ENCODE assay signal across 15 mouse cellular contexts in the genomic region with DNA sequence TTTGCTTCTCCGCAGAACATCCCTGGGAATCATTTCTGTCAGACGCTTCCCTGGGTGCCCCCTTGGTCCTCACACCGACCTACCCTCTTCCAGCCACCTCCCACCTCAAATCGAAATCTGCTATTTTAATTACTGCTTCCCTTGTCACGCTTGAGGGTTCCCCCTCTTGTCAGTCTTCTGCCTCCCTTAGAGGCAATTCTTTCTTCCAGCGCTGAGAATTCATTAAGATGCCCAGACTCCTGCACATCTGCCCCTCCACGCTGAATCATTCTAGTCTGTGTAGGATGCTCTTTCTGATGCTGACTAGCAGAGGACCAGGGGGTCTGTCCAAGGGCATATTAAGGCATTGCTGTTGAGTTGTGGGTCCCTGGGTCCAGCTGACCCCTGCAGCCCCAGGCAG. TPM values are rescaled to one million over a fixed set of nuclear protein-coding genes. Genes with fewer than 3 reads are reported as not detected.
A peak's percentile ranks its signal among the peaks of the same experiment; 100 is the strongest.
DNase-seq lines count a peak whose midpoint lies in the region; ATAC-seq and TF ChIP-seq lines count a peak whose summit lies in the region.
"Had no signal": no experiment of that assay in that cellular context is flagged by ENCODE, and none has a peak within 500 bp of the region (broad histone marks: within the 10 kb centered on the region; RNA-seq: fewer than 3 reads in every experiment).

No protein-coding gene starts in this region.

- H3K4me3 ChIP-seq in forebrain, embryonic 12.5 days (replicated peaks) = no peak overlapping the region
- no peak overlapping the region for H3K4me3 ChIP-seq in forebrain, embryonic 14.5 days (ENCODE audit: low read depth, low read length)
- no peak overlapping the region for H3K4me3 ChIP-seq in hindbrain, embryonic 12.5 days
- H3K4me3 ChIP-seq in midbrain, embryonic 12.5 days = no peak overlapping the region
- no peak overlapping the region for H3K4me3 ChIP-seq in cerebellum, adult 2 months (replicated peaks; ENCODE audit: insufficient read depth, low read depth, low read length)
- H3K4me3 ChIP-seq: gastrocnemius, adult 2 months; liver, embryonic 13.5 days had no signal

- DNase-seq in forebrain, embryonic 14.5 days (ENCODE audit: low spot score) = no peak
- peak; percentile 56 for DNase-seq in brain, adult 2 months (ENCODE audit: low read depth, low spot score)
- DNase-seq in cerebellum, adult 2 months = no peak
- DNase-seq in retina, postnatal 1 day = no peak
- DNase-seq: cerebellum, adult 11-12 months; forebrain, postnatal 0 days; gastrocnemius, adult 2 months; heart, adult 18-20 months; kidney, adult 8-10 months; liver, embryonic 13.5 days; thymus, adult 2 months had no signal

- H3K9ac ChIP-seq in forebrain, embryonic 12.5 days = 0 out of 2 replicates have a peak overlapping the region, but pooled peaks have one; percentile 8
- H3K9ac ChIP-seq in forebrain, embryonic 14.5 days (ENCODE audit: low read length) = no peak overlapping the region
- H3K9ac ChIP-seq in hindbrain, embryonic 12.5 days = peak overlapping the region; percentile 14; the same call in 1 of the 2 replicates
- no peak overlapping the region; the same call in 1 of the 2 replicates for H3K9ac ChIP-seq in midbrain, embryonic 12.5 days (replicated peaks)
- H3K9ac ChIP-seq: forebrain, postnatal 0 days; liver, embryonic 13.5 days had no signal

- no peak for TF ChIP-seq CTCF in cerebellum, adult 2 months (IDR thresholded peaks at IDR 0.05; ENCODE audit: borderline replicate concordance, insufficient read depth, low read depth, low read length)

- H3K36me3 ChIP-seq in forebrain, embryonic 12.5 days (replicated peaks) = no peaks in the 10 kb centered on the region
- H3K36me3 ChIP-seq in forebrain, embryonic 14.5 days (ENCODE audit: control insufficient read depth, insufficient read depth, low read length) = no peaks in the 10 kb centered on the region
- H3K36me3 ChIP-seq in hindbrain, embryonic 12.5 days = no peaks in the 10 kb centered on the region
- H3K36me3 ChIP-seq in midbrain, embryonic 12.5 days = no peaks in the 10 kb centered on the region
- H3K36me3 ChIP-seq: liver, embryonic 13.5 days had no signal

- peak overlapping the region; percentile 3; the same call in 1 of the 2 replicates for H3K27ac ChIP-seq in forebrain, embryonic 12.5 days
- H3K27ac ChIP-seq in forebrain, embryonic 14.5 days (ENCODE audit: low read depth, low read length) = no peak overlapping the region
- peak overlapping the region; percentile 76 for H3K27ac ChIP-seq in hindbrain, embryonic 12.5 days
- peak overlapping the region; percentile 71 for H3K27ac ChIP-seq in midbrain, embryonic 12.5 days (replicated peaks)
- H3K27ac ChIP-seq in cerebellum, adult 2 months (ENCODE audit: insufficient read depth, low read length) = no peak overlapping the region
- H3K27ac ChIP-seq: gastrocnemius, adult 2 months; liver, embryonic 13.5 days had no signal

- TF ChIP-seq POLR2A in cerebellum, adult 2 months (IDR thresholded peaks at IDR 0.05; ENCODE audit: borderline replicate concordance, insufficient read depth, low read length) = no peak

- H3K27me3 ChIP-seq in forebrain, embryonic 12.5 days = peaks cover 18% of the 10 kb centered on the region; the same call in 1 of the 2 replicates
- no peaks in the 10 kb centered on the region for H3K27me3 ChIP-seq in forebrain, embryonic 14.5 days (replicated peaks; ENCODE audit: control insufficient read depth, insufficient read depth, low read length)
- peaks cover 3% of the 10 kb centered on the region; the same call in 1 of the 2 replicates for H3K27me3 ChIP-seq in hindbrain, embryonic 12.5 days
- no peaks in the 10 kb centered on the region; the same call in none of the 2 replicates for H3K27me3 ChIP-seq in midbrain, embryonic 12.5 days
- no peaks in the 10 kb centered on the region for H3K27me3 ChIP-seq in cerebellum, adult 2 months (ENCODE audit: control insufficient read depth, insufficient read depth, low read length)

- H3K4me1 ChIP-seq in forebrain, embryonic 12.5 days = peaks cover 53% of the 10 kb centered on the region
- peaks cover 19% of the 10 kb centered on the region for H3K4me1 ChIP-seq in forebrain, embryonic 14.5 days (ENCODE audit: control insufficient read depth, insufficient read depth, low read length)
- H3K4me1 ChIP-seq in hindbrain, embryonic 12.5 days = peaks cover 53% of the 10 kb centered on the region
- peaks cover 53% of the 10 kb centered on the region for H3K4me1 ChIP-seq in midbrain, embryonic 12.5 days
- no peaks in the 10 kb centered on the region; the same call in 1 of the 2 replicates for H3K4me1 ChIP-seq in cerebellum, adult 2 months (ENCODE audit: control insufficient read depth, insufficient read depth, low read length)

- H3K9me3 ChIP-seq in forebrain, embryonic 12.5 days = no peaks in the 10 kb centered on the region
- no peaks in the 10 kb centered on the region for H3K9me3 ChIP-seq in forebrain, embryonic 14.5 days (replicated peaks; ENCODE audit: control insufficient read depth, low read length)
- H3K9me3 ChIP-seq in hindbrain, embryonic 12.5 days (replicated peaks) = no peaks in the 10 kb centered on the region
- H3K9me3 ChIP-seq in midbrain, embryonic 12.5 days = no peaks in the 10 kb centered on the region
- H3K9me3 ChIP-seq: liver, embryonic 13.5 days had no signal

- H3K4me2 ChIP-seq in forebrain, embryonic 12.5 days = no peak overlapping the region
- no peak overlapping the region for H3K4me2 ChIP-seq in forebrain, embryonic 14.5 days (ENCODE audit: low read length)
- H3K4me2 ChIP-seq in hindbrain, embryonic 12.5 days (replicated peaks) = no peak overlapping the region
- H3K4me2 ChIP-seq in midbrain, embryonic 12.5 days (replicated peaks) = no peak overlapping the region
- H3K4me2 ChIP-seq: liver, embryonic 13.5 days had no signal

- 27% methylated on average over 7 of the region's 7 CpGs for WGBS in forebrain, embryonic 12.5 days
- 26% methylated on average over 7 of the region's 7 CpGs for WGBS in forebrain, embryonic 14.5 days
- WGBS in hindbrain, embryonic 12.5 days = 26% methylated on average over 7 of the region's 7 CpGs
- WGBS in midbrain, embryonic 12.5 days = 17% methylated on average over 7 of the region's 7 CpGs
- 54% methylated on average over 7 of the region's 7 CpGs for WGBS in cerebellum, adult 2 months

- no peak for ATAC-seq in forebrain, embryonic 12.5 days (ENCODE audit: low FRiP score)
- ATAC-seq in forebrain, embryonic 14.5 days = no peak
- 0 out of 2 replicates have a peak, but pooled peaks have one; percentile 21 for ATAC-seq in hindbrain, embryonic 12.5 days (ENCODE audit: low FRiP score)
- no peak for ATAC-seq in midbrain, embryonic 12.5 days (ENCODE audit: low FRiP score, low read depth)
- no peak for ATAC-seq in granulocyte monocyte progenitor cell, adult 5-6 weeks (replicated peaks; ENCODE audit: poor library complexity, severe bottlenecking)
- ATAC-seq: forebrain, postnatal 0 days had no signal

RNA-seq across cellular contexts. Expression of gene Vps8, which starts 27.4 kb away (rescaled TPM):
- polyA plus RNA-seq in forebrain, embryonic 12.5 days (2016; fragmentation: Nextera tagmentation; extraction: Ambion mirVana) = 30.1 and 31.6 TPM in 2 replicates
- polyA plus RNA-seq in forebrain, embryonic 14.5 days (2014; fragmentation: Nextera tagmentation; extraction: Ambion mirVana) = 33.0 and 36.9 TPM in 2 replicates
- 28.0 and 33.8 TPM in 2 replicates for polyA plus RNA-seq in hindbrain, embryonic 12.5 days (2016; fragmentation: Nextera tagmentation; extraction: Ambion mirVana)
- 32.5 and 33.3 TPM in 2 replicates for polyA plus RNA-seq in midbrain, embryonic 12.5 days (2016; fragmentation: Nextera tagmentation; extraction: Ambion mirVana)
- polyA plus RNA-seq in cerebellum, adult 2 months (2012; rRNA removed) = 26.3 and 27.1 TPM in 2 replicates
- total RNA-seq in granulocyte monocyte progenitor cell, adult 5-6 weeks (2014; fragmentation: Nextera tagmentation) = 15.7 and 30.6 TPM in 2 replicates
- 15.7 and 24.6 TPM in 2 replicates for total RNA-seq in granulocyte monocyte progenitor cell, adult 5-6 weeks (2017)

Comparison
In these comparisons a context has a peak if more than half of its experiments do, and no peak if none do; other contexts are left out.
1. H3K27ac ChIP-seq: peak in forebrain, embryonic 12.5 days (single experiment), hindbrain, embryonic 12.5 days (single experiment) and midbrain, embryonic 12.5 days (single experiment); none in forebrain, embryonic 14.5 days (single experiment) and cerebellum, adult 2 months (single experiment).
2. H3K9ac ChIP-seq: peak in forebrain, embryonic 12.5 days (single experiment) and hindbrain, embryonic 12.5 days (single experiment); none in forebrain, embryonic 14.5 days (single experiment) and midbrain, embryonic 12.5 days (single experiment).